Mouse (Mus musculus) heart, adult 2 months (tissue): ENCODE data around the gene Guca1a.

ENCODE experiments used
- CTCF ChIP-seq: fragments of 200-600 bp; IDR thresholded peaks from 2 replicates; pipeline ENCODE4 v1.8.1; 2022; ENCODE audit warnings: antibody characterized with exemption, mild to moderate bottlenecking, moderate library complexity
- POLR2A ChIP-seq: fragments of 200-500 bp; IDR thresholded peaks from 2 replicates; pipeline ENCODE4 v1.6.1; 2011; ENCODE audit warnings: mild to moderate bottlenecking, low read depth, low read length, control low read depth; ENCODE audit not compliant: insufficient read depth

DNA sequence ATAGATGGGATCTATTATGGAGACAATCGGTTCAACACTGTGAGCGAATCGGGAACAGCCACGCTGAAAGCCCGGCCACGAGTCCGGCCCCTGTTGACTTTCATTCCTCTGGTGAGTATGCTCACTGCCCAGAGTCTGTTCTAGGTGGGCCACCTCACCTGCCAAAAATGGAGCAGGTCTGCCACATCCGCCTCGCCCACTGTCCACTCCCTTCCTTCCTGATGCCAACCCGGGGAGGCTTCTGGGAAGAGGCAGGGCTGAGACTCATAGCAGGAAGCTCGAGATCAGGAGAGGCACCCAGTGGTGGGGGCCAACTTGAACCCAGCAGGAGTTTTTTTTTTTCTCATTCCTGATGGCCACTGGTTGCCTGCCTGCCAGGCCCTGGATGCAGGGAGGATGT, 46.2 kb upstream of the Guca1a start:
- TF ChIP-seq POLR2A (no peak), CTCF (no peak)
